9 mouse cellular contexts compared by ENCODE assay signal in the genomic region with DNA sequence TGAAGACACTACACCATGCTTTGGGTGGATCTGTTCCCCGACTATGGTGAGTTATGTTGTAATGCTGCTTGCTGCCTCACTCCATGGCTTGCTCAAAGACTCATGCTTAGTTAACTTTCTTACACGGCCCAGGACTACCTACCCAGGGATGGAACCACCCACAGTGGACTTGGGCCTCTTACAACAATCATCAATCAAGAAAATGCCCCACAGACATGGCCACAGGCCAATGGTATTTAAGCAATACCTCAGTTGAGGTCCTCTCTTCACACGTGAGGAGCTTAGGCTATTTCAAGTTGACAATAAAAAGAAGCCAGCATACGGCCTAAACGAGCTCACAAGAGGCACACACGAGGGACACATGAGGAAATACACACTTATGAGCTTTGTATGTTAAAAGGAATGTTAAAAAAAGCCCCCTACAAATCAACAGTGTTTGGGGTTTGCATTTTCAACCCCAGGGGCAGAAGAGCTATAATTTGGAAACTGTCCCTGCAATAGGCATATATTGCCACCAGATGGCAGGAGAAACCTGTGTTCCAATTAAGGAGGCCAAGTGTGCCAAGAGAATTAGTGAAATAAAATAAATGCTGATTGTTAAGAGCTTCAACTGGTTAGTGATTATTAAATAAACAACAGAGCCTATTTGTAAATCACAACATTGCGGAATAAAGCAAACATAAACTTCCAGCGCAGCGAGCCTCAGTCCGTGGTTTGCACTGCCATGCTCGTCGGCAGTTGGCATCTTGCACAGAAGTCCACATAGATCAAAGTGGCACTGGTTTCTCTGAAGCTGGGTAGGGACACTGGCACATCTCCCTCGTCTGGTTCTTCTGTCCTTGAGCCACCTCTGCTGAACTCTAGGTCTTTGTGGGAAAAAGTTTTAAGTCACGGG. TPM values are rescaled to one million over a fixed set of nuclear protein-coding genes. Genes with fewer than 3 reads are reported as not detected.
DNase-seq lines count a peak whose midpoint lies in the region; ATAC-seq and TF ChIP-seq lines count a peak whose summit lies in the region.
"Had no signal": no experiment of that assay in that cellular context is flagged by ENCODE, and none has a peak within 500 bp of the region (broad histone marks: within the 10 kb centered on the region; RNA-seq: fewer than 3 reads in every experiment).

No protein-coding gene starts in this region.

- no peak overlapping the region for H3K27ac ChIP-seq in embryonic facial prominence, embryonic 10.5 days (replicated peaks)
- H3K27ac ChIP-seq in lung, postnatal 0 days (ENCODE audit: low read length): no peak overlapping the region
- H3K27ac ChIP-seq in small intestine, adult 2 months (ENCODE audit: insufficient read depth, low read depth, low read length): no peak overlapping the region
- H3K27ac ChIP-seq: lung, embryonic 15.5 days had no signal

- no peak overlapping the region for H3K4me2 ChIP-seq in lung, postnatal 0 days (replicated peaks; ENCODE audit: low read depth, low read length)
- H3K4me2 ChIP-seq: lung, embryonic 15.5 days had no signal

- H3K4me3 ChIP-seq in embryonic facial prominence, embryonic 10.5 days: no peak overlapping the region
- no peak overlapping the region for H3K4me3 ChIP-seq in lung, postnatal 0 days (ENCODE audit: low read depth, low read length)
- no peak overlapping the region for H3K4me3 ChIP-seq in small intestine, adult 2 months (ENCODE audit: low read depth, low read length)
- H3K4me3 ChIP-seq: erythroblast, embryonic 14.5 days; lung, embryonic 15.5 days had no signal

- TF ChIP-seq CTCF in lung, postnatal 0 days (IDR thresholded peaks at IDR 0.05): peak; percentile 85
- TF ChIP-seq CTCF in small intestine, adult 2 months (IDR thresholded peaks at IDR 0.05; ENCODE audit: extremely low read depth, insufficient read length, insufficient replicate concordance, low read depth, low read length): peak; percentile 40; the same call in 1 of the 2 replicates

- ATAC-seq in inflammation-experienced regulatory T-cells, adult 6 months: peak; percentile 77
- no peak for ATAC-seq in lung, postnatal 0 days

- TF ChIP-seq POLR2A in small intestine, adult 2 months (IDR thresholded peaks at IDR 0.05; ENCODE audit: low read depth, low read length): no peak

- 69% methylated on average over 14 of the region's 14 CpGs for WGBS in embryonic facial prominence, embryonic 10.5 days
- WGBS in lung, postnatal 0 days: 57% methylated on average over 14 of the region's 14 CpGs
- 61% methylated on average over 14 of the region's 14 CpGs for WGBS in small intestine, adult 2 months

- peaks cover 13% of the 10 kb centered on the region for H3K4me1 ChIP-seq in embryonic facial prominence, embryonic 10.5 days
- no peaks in the 10 kb centered on the region; the same call in 1 of the 2 replicates for H3K4me1 ChIP-seq in lung, postnatal 0 days (ENCODE audit: insufficient read depth, low read depth, low read length)
- no peaks in the 10 kb centered on the region for H3K4me1 ChIP-seq in small intestine, adult 2 months (ENCODE audit: control insufficient read depth, insufficient read depth, insufficient read length, low read length)

- no peaks in the 10 kb centered on the region for H3K9me3 ChIP-seq in embryonic facial prominence, embryonic 10.5 days
- H3K9me3 ChIP-seq in lung, postnatal 0 days (ENCODE audit: low read length): no peaks in the 10 kb centered on the region
- H3K9me3 ChIP-seq: lung, embryonic 15.5 days had no signal

- H3K9ac ChIP-seq in lung, postnatal 0 days (replicated peaks; ENCODE audit: low read depth): no peak overlapping the region
- H3K9ac ChIP-seq: lung, embryonic 15.5 days had no signal

- no peaks in the 10 kb centered on the region for H3K27me3 ChIP-seq in embryonic facial prominence, embryonic 10.5 days (replicated peaks; ENCODE audit: low read depth, poor library complexity, severe bottlenecking)
- no peaks in the 10 kb centered on the region for H3K27me3 ChIP-seq in lung, postnatal 0 days (replicated peaks; ENCODE audit: insufficient read depth, low read length)
- no peaks in the 10 kb centered on the region for H3K27me3 ChIP-seq in small intestine, adult 2 months (ENCODE audit: control insufficient read depth, insufficient read depth, low read length)
- H3K27me3 ChIP-seq: lung, embryonic 15.5 days had no signal

- DNase-seq in right cerebral cortex, adult 18-20 months: peak; percentile 32
- DNase-seq in right cerebral cortex, postnatal 36 days (ENCODE audit: low spot score in 2 of 2): no peak
- DNase-seq in T-cell, adult 2 months (ENCODE audit: low spot score): peak; percentile 22
- DNase-seq in embryonic facial prominence, embryonic 10.5 days (ENCODE audit: low spot score): peak; percentile 30
- DNase-seq in lung, postnatal 0 days (ENCODE audit: low spot score): peak; percentile 53

- TF ChIP-seq EP300 in lung, postnatal 0 days (IDR thresholded peaks at IDR 0.05): no peak

- H3K36me3 ChIP-seq in embryonic facial prominence, embryonic 10.5 days (replicated peaks): no peaks in the 10 kb centered on the region
- H3K36me3 ChIP-seq in lung, postnatal 0 days (ENCODE audit: insufficient read depth, low read length): no peaks in the 10 kb centered on the region
- H3K36me3 ChIP-seq in small intestine, adult 2 months (ENCODE audit: control insufficient read depth, insufficient read depth, low read length): no peaks in the 10 kb centered on the region
- H3K36me3 ChIP-seq: lung, embryonic 15.5 days had no signal

RNA-seq across cellular contexts. Expression of gene Tmem38b, which starts 58.8 kb away (rescaled TPM):
- polyA plus RNA-seq in embryonic facial prominence, embryonic 10.5 days (2016; fragmentation: Nextera tagmentation; extraction: Ambion mirVana): 4.6 and 4.8 TPM in 2 replicates
- 10 to 100 TPM; 18.1 to 30.6 (median 20.1) TPM for polyA plus RNA-seq in inflammation-experienced regulatory T-cells, adult 6 months (2017; shearing (Covaris generic))
- polyA plus RNA-seq in lung, postnatal 0 days (2015; fragmentation: Nextera tagmentation; extraction: Ambion mirVana): 20.0 and 21.4 TPM in 2 replicates
- 0.71 and 0.72 TPM in 2 replicates for polyA plus RNA-seq in small intestine, adult 2 months (2012; rRNA removed)

Comparison
In these comparisons a context has a peak if more than half of its experiments do, and no peak if none do; other contexts are left out.
1. DNase-seq: peak in right cerebral cortex, adult 18-20 months (single experiment), T-cell, adult 2 months (single experiment), embryonic facial prominence, embryonic 10.5 days (single experiment) and lung, postnatal 0 days (single experiment); none in right cerebral cortex, postnatal 36 days (0 of 2).